Mouse (Mus musculus) megakaryocyte progenitor cell, adult 5-6 weeks (primary cell): ENCODE measurements around the gene Olfr1183. TPM values are rescaled to one million over a fixed set of nuclear protein-coding genes. Genes with fewer than 3 reads are reported as not detected.
"Not testable (repeated sequence)": the region's sequence is repeated elsewhere in the genome, so short reads cannot be mapped to it uniquely, and the experiment has no call there.

Experiments
- ATAC-seq: replicated peaks from 2 replicates; pipeline ENCODE4 v1.8.0; 2016; ENCODE audit warnings: mild to moderate bottlenecking, moderate TSS enrichment, inconsistent platforms; ENCODE audit not compliant: poor library complexity
- total RNA-seq, 2 experiments: library from RNA; stranded (forward) in 1 of 2; stranded (reverse) in 1 of 2; fragments of 157-497, 149-512 nt in 1 of 2; fragments of 200-1000 nt in 1 of 2; gene quantifications; 2 replicates each; pipeline versions ENCODE4 v1.2.3 to v1.2.4; 2015 to 2017

The Olfr1183 gene
- total RNA-seq (2015) (not detected in 2 replicates), total RNA-seq (2017) (not detected in 2 replicates)

DNA sequence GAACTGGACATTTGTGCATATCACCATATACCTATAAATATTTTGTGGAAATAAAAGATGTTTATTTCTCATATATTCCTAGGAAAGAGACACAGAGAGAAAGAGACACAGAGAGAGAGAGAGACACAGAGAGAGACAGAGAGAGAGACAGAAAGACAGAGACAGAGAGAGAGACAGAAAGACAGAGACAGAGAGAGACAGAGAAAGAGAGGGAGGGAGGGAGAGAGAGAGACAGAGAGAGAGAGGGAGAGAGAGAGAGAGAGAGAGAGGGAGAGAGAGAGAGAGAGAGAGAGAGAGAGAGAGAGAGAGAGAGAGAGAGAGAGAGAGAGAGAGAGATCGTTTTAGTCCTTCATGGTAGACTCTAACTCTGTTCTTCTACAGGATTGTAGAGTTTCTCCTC is at the start of gene Olfr1183:
Olfr1183 (plus strand) TSS at position 301 of the 400 bp plus-strand sequence.
- not testable (repeated sequence) for ATAC-seq

- ATAC-seq: no peak
Observed at GRCm38 (mm10) chr2:88406353-88406752, 48.3 kb upstream of the Olfr1183 start, which contains the start of gene Olfr1179. TSS of gene Olfr1179 (minus strand) at chr2:88406453.

DNA sequence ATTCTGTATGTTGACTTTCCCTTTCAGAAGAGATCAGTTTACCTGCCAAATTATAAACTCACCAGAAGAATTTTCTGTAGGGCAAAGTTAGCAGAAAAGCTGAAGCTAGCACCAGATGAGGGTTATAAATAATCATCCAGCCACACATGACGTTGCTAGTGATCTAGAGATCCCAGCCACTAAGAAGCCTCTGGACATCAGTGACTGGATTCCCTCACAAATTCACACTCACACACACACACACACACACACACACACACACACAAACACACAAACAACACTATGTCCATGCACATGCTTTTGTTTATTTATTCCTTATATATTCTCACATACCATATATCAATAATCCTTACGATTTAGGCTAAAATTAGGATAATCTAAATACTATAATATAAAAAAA is 35.6 kb upstream of the Olfr1183 start, which contains the start of gene Olfr1180:
Olfr1180 (minus strand) TSS at position 101 of the 400 bp plus-strand sequence.
- ATAC-seq: no peak

DNA sequence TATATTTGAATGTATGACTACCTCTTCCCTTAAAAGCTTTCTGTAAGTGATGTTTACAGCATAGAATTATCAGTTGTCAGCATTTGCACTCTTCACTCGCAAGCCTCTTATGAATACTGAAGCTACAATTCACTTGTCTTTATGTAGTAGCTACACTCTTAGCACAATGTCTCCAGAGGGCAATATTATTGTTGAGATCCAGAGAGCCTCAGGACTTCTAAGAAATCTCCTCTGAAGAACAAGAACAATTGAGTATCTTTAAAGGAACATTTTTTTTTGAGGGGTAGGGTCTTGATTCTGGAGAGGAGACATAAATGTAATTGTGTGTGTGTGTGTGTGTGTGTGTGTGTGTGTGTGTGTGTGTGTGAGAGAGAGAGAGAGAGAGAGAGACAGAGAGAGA is 28.6 kb upstream of the Olfr1183 start, which contains the start of gene Olfr1181:
Olfr1181 (minus strand) TSS at position 101 of the 400 bp plus-strand sequence.
- no peak for ATAC-seq

DNA sequence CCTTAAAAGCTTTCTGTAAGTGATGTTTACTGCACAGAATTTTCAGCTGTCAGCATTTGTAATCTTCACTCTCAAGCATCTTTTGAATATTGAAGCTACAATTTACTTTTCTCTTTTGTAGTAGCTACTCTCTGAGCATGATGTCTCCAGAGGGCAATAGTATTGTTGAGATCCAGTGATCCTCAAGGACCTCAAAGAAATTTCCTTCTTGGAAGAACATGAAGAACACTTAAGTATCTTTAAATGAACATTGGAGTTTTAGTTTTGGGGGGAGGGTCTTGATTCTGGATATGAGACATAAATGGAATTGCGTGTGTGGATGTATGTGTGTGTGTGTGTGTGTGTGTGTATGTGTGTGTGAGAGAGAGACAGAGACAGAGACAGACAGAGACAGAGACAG is 5.6 kb upstream of the Olfr1183 start, which contains the start of gene Gm13757:
Gm13757 (minus strand) TSS at position 101 of the 400 bp plus-strand sequence.
- no peak for ATAC-seq

GRCm38 (mm10) chr2:88483298-88483697 is 28.6 kb downstream of the Olfr1183 start, which contains the start of gene Olfr1184:
TSS of gene Olfr1184 (plus strand) at chr2:88483598.
- no peak for ATAC-seq

DNA sequence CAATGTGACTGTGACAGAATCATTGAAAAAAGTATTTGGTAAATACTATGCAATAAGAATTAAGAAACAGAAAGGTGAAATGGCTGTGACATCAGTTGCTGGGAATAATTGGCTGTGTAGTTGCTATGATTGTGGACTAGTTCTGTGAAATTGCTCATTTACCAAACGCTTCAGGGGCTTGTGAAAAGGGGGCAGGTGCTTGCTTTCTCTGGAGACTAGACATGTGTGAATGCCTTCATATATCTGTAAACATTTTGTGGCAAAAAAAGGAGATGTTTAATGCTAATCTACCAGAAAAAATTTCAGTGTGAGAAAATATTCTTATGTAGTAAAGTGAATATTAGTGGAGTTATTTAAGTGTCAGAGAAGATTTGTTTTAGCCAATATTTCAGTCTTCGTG is 38.4 kb downstream of the Olfr1183 start, which contains the start of gene Olfr1185-ps1:
Olfr1185-ps1 (plus strand) TSS at position 301 of the 400 bp plus-strand sequence.
- no peak for ATAC-seq

- no peak for ATAC-seq
Observed at GRCm38 (mm10) chr2:88518251-88518650, 63.6 kb downstream of the Olfr1183 start, which contains the start of gene Olfr1186. TSS of gene Olfr1186 (plus strand) at chr2:88518551.

Other genes starting within 250 kb of the Olfr1183 start
- not detected in 2 replicates for gene Olfr1170, start 226.5 kb upstream of the Olfr1183 start, total RNA-seq (2015)
- gene Olfr1170, start 226.5 kb upstream of the Olfr1183 start, total RNA-seq (2017): not detected in 2 replicates
- gene Olfr1173, start 175.0 kb upstream of the Olfr1183 start, total RNA-seq (2015): not detected in 2 replicates
- not detected in 2 replicates for gene Olfr1173, start 175.0 kb upstream of the Olfr1183 start, total RNA-seq (2017)
- gene Olfr1174-ps, start 139.7 kb upstream of the Olfr1183 start, total RNA-seq (2015): not detected in 2 replicates
- gene Olfr1174-ps, start 139.7 kb upstream of the Olfr1183 start, total RNA-seq (2017): not detected in 2 replicates
- gene Olfr1175-ps, start 127.7 kb upstream of the Olfr1183 start, total RNA-seq (2015): not detected in 2 replicates
- gene Olfr1175-ps, start 127.7 kb upstream of the Olfr1183 start, total RNA-seq (2017): not detected in 2 replicates
- gene Olfr1176, start 118.1 kb upstream of the Olfr1183 start, total RNA-seq (2015): not detected in 2 replicates
- not detected in 2 replicates for gene Olfr1176, start 118.1 kb upstream of the Olfr1183 start, total RNA-seq (2017)
- not detected in 2 replicates for gene Olfr1177-ps, start 108.4 kb upstream of the Olfr1183 start, total RNA-seq (2015)
- gene Olfr1177-ps, start 108.4 kb upstream of the Olfr1183 start, total RNA-seq (2017): not detected in 2 replicates
- not detected in 2 replicates for gene Olfr1178, start 67.8 kb upstream of the Olfr1183 start, total RNA-seq (2015)
- gene Olfr1178, start 67.8 kb upstream of the Olfr1183 start, total RNA-seq (2017): not detected in 2 replicates
- gene Olfr1179, start 48.4 kb upstream of the Olfr1183 start, total RNA-seq (2015): not detected in 2 replicates
- gene Olfr1179, start 48.4 kb upstream of the Olfr1183 start, total RNA-seq (2017): not detected in 2 replicates
- gene Olfr1180, start 35.7 kb upstream of the Olfr1183 start, total RNA-seq (2015): not detected in 2 replicates
- not detected in 2 replicates for gene Olfr1180, start 35.7 kb upstream of the Olfr1183 start, total RNA-seq (2017)
- gene Olfr1181, start 28.7 kb upstream of the Olfr1183 start, total RNA-seq (2015): not detected in 2 replicates
- not detected in 2 replicates for gene Olfr1181, start 28.7 kb upstream of the Olfr1183 start, total RNA-seq (2017)
- gene Gm13757, start 5.7 kb upstream of the Olfr1183 start, total RNA-seq (2015): not detected in 2 replicates
- not detected in 2 replicates for gene Gm13757, start 5.7 kb upstream of the Olfr1183 start, total RNA-seq (2017)
- not detected in 2 replicates for gene Olfr1184, start 28.7 kb downstream of the Olfr1183 start, total RNA-seq (2015)
- gene Olfr1184, start 28.7 kb downstream of the Olfr1183 start, total RNA-seq (2017): not detected in 2 replicates
- not detected in 2 replicates for gene Olfr1185-ps1, start 38.5 kb downstream of the Olfr1183 start, total RNA-seq (2015)
- not detected in 2 replicates for gene Olfr1185-ps1, start 38.5 kb downstream of the Olfr1183 start, total RNA-seq (2017)
- not detected in 2 replicates for gene Olfr1186, start 63.7 kb downstream of the Olfr1183 start, total RNA-seq (2015)
- not detected in 2 replicates for gene Olfr1186, start 63.7 kb downstream of the Olfr1183 start, total RNA-seq (2017)
- gene Olfr1188, start 102.1 kb downstream of the Olfr1183 start, total RNA-seq (2015): not detected in 2 replicates
- not detected in 2 replicates for gene Olfr1188, start 102.1 kb downstream of the Olfr1183 start, total RNA-seq (2017)
- gene Olfr1189, start 131.6 kb downstream of the Olfr1183 start, total RNA-seq (2015): not detected in 2 replicates
- not detected in 2 replicates for gene Olfr1189, start 131.6 kb downstream of the Olfr1183 start, total RNA-seq (2017)
- gene Olfr1191-ps1, start 185.7 kb downstream of the Olfr1183 start, total RNA-seq (2015): not detected in 2 replicates
- not detected in 2 replicates for gene Olfr1191-ps1, start 185.7 kb downstream of the Olfr1183 start, total RNA-seq (2017)
- gene Olfr1192-ps1, start 193.6 kb downstream of the Olfr1183 start, total RNA-seq (2015): not detected in 2 replicates
- not detected in 2 replicates for gene Olfr1192-ps1, start 193.6 kb downstream of the Olfr1183 start, total RNA-seq (2017)
- gene Olfr1193, start 220.8 kb downstream of the Olfr1183 start, total RNA-seq (2015): not detected in 2 replicates
- not detected in 2 replicates for gene Olfr1193, start 220.8 kb downstream of the Olfr1183 start, total RNA-seq (2017)
- gene Olfr1195, start 234.3 kb downstream of the Olfr1183 start, total RNA-seq (2015): not detected in 2 replicates
- gene Olfr1195, start 234.3 kb downstream of the Olfr1183 start, total RNA-seq (2017): not detected in 2 replicates
- gene Olfr1196, start 249.7 kb downstream of the Olfr1183 start, total RNA-seq (2015): not detected in 2 replicates
- gene Olfr1196, start 249.7 kb downstream of the Olfr1183 start, total RNA-seq (2017): not detected in 2 replicates